Mouse (Mus musculus) left cerebral cortex, adult 9 months (tissue): ENCODE measurements around the gene Hipk2.

ENCODE experiments used
- DNase-seq, 2 experiments: peaks; one replicate each; pipeline ENCODE4 v3.0.0; 2022; ENCODE audit warnings: low spot score in 2 of 2

The Hipk2 gene

GRCm38 (mm10) chr6:38876071-38876911, at the start of gene Hipk2:
Gene Hipk2 (minus strand): TSS chr6:38876165.
- peak; percentile 26 to 60 for DNase-seq

- DNase-seq, result no peak
Observed at GRCm38 (mm10) chr6:38925719-38926118, 49.8 kb upstream of the Hipk2 start.

DNA sequence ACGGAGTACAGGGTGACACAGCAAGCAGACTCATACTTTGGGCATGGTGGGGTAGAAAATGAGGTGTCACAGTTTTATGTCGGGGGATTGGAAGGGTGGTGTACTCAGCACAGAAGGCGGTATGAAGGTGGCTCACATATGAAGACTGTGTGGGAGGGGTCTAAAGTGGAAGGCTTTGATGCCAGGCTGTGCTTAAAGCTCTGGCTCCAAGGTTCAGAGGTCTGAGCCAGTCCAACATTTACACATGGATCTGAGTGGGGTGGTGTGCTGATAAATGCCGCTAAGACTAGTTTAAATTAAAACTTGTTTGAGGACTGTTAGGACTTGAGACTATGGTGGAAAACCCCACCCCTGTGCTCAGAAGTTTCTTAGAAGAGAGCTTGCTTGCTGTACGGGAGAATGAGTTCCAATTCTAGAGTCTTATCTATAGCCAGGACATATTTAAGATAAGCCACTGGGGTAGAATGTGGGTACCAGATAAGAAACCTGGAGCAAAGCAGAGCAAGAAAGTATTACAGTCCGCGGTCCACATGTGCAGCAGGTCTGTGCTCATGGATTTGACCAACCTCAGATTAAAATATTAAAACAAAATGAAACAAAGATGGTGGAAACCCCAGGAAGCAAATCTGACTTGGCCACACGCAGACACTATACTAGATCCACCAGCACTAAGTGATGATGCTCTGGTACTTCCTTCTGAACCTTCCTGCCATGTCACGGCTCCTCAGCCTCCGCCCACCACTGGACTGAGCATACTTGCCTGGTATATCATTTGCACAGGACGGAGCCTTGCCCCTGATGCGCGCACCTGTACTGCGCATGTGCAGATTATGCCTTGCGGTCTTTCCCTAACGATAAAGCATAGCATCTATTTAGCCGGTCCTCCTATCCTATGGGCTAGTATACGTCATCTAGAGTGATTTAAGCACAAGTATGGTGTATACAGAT, 48.2 kb upstream of the Hipk2 start:
- no peak for DNase-seq

- no peak for DNase-seq
Observed at GRCm38 (mm10) chr6:38923450-38923849, 47.5 kb upstream of the Hipk2 start.

DNA sequence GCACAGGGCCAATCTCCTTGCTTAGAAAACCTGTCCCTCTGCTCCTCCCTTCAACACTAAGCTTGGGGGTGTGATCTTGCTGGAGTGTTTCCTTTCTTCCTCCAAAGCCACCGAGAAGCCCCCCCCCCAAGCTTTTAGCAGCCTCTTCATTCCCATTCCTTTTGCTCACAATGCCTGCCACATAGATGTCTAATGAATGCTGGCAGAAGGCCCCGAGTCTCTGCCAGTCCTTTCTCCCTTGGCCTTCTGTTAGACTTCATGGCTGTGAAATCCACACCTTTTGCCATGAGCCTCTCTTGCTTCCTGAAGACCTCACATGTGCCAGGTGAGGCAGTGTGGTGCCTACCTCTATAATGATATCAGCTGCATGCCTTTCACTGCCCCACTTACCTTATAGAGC, 46.6 kb upstream of the Hipk2 start:
- DNase-seq, result no peak

DNA sequence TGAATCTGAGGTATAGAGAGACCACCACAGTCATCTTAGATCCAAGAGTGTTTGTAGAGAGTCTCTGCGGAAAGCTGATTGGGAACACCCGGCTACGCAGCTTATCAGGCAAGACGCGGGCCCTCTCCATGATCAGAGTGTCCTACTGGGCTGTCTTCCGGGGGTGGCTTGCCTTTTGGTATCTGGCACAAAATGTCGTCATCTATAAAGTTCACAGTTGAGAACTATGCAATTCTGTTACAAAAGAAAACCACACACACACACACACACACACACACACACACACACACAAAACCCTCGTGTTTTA, 45.8 kb upstream of the Hipk2 start:
- no peak for DNase-seq

DNA sequence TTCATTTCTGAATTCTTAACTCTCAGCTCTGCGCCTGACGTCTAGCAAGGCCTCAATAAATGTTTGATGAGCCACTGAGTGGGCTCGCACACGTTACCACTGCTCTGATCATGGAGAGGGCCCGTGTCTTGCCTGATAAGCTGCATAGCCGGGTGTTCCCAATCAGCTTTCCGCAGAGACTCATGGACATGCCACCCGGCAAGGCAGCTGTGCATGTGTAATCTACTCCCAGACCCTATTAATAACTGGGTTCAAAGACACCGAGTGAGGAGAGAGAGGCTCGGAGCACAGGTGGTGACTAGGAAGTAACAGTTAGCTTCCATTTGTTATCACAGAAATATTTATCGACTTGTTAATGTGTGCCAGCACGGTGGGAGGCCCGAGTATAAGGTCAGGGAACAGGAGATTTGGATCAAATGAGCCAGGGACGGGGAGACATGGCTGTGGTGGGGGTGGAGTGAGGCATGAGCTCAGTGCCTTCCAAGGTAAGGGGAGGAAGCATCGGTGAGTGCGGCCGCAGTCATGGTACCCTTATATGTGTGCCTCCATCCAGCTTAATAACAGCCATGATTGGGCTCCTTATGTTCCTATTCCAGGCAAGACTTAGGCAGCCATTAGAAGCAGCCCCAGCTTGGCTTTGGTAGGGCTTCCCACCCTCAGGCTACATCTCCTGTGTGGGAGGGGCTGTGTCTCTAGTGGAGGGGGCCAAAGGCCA, 45.3 kb upstream of the Hipk2 start:
- DNase-seq, result no peak

DNA sequence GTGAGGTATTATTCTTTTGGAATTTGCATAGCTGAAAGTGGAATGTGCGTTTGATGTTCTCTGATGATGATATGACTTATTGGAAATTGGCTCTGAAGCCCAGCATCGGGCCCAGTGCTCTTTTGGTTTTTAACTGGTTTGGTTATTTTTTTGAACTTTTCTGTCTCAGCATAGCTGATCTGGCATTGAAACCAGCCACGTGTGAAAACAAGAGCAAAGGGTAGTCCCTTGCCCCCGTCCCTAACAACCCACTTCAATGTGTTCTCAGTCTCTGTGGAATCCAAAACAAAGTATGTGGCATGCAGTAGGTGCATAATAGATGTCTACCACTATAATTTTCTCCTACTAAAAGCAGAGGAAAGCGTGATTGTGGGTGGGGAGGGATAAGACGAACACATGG, 44.2 kb upstream of the Hipk2 start:
- no peak for DNase-seq

GRCm38 (mm10) chr6:38919135-38919740, 43.3 kb upstream of the Hipk2 start:
- DNase-seq, result no peak

DNA sequence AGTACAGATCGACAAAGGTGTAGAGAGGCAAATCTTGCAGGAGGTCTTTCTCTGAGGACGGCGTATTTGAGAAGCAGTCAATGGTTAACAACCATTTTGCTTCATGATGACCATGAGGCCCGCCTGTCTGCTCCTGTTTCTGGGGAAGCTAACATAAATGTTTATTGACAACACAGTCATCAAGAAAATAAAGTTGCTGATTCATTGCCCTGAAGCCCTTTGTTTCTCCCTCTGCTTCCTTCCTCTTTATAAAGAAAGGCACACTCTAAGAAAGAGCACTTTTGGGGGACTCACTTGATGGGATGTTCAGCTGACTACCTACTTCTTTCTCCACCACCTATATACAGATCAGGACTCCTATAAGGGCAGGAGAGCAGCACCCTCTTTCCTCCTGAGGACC, 42.8 kb upstream of the Hipk2 start:
- DNase-seq, result no peak

- no peak for DNase-seq
Observed at GRCm38 (mm10) chr6:38917415-38917814, 41.5 kb upstream of the Hipk2 start.

GRCm38 (mm10) chr6:38916571-38916970, 40.6 kb upstream of the Hipk2 start:
- DNase-seq, result no peak

GRCm38 (mm10) chr6:38915776-38916175, 39.8 kb upstream of the Hipk2 start:
- no peak for DNase-seq

DNA sequence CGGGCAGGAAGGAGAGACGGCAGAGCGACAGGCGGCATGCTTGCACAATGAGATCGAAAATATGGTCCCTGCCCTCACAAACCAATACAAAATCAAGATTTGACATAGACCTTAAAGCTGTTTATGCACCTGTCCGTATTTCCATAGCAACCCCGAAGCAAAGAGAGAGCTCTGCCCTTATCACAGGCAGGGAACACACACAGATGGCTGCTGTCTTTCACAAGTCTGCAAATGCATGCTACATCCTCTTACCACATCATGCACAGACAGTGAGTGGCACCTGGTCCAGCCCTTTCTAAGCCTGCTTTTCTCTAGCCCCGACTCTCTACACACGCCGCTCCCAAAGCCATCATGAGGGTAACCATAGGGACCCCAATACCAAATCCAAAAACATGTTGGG, 38.2 kb upstream of the Hipk2 start:
- DNase-seq, result no peak

DNA sequence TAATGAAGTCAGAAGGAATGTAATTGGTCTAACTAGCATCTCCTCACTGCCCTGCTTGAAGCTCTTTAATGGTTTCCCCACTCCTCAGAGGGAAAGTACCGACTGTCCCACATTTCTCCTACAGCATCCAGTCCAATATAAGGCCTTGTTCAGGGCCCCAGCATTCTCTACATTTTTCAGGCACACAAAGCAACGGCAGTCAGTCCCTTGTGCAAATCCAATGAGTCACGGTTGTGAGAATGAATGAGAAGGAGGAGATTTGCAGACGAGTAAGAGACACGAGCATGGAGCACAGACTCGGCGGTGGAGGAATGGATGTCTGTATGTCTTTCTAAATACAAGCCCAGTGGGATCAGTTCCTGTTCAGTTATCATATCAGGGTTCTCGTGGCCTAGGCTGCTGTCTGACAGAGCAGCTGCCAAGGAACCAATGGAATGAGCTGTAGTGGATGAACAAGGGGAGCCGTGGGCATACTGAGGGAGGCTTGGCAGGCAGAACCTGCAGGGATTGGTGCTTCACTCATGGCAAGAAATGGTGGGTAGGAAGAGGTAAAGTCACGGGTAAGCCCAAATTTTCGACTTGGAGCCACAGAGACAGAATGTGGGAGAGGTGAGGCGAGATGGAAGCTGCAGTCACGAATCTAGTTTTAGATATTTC, 37.5 kb upstream of the Hipk2 start:
- DNase-seq, result peak in 1 of 2 experiments; percentile 41

DNA sequence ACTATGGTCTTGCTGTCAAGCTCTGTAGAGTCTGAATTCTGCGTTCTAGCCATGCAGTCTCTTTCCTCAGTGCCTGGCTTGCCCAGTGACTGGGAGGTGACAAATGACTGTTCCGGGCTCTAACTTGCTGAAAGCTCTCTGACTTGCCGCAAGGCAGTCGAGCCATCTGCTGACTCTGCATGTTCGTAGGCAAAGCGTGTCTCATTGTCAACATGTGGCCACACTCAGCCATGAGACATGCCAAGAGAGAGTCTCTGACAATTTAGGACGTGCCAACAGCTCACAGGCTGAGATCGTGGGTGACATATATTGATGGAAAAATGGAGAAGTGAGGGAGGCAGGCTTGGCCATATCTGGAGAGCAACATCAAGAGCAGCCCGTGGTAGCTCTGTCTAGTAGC, 36.9 kb upstream of the Hipk2 start:
- no peak for DNase-seq

- DNase-seq, result no peak
Observed at GRCm38 (mm10) chr6:38912121-38912660, 36.2 kb upstream of the Hipk2 start.

DNA sequence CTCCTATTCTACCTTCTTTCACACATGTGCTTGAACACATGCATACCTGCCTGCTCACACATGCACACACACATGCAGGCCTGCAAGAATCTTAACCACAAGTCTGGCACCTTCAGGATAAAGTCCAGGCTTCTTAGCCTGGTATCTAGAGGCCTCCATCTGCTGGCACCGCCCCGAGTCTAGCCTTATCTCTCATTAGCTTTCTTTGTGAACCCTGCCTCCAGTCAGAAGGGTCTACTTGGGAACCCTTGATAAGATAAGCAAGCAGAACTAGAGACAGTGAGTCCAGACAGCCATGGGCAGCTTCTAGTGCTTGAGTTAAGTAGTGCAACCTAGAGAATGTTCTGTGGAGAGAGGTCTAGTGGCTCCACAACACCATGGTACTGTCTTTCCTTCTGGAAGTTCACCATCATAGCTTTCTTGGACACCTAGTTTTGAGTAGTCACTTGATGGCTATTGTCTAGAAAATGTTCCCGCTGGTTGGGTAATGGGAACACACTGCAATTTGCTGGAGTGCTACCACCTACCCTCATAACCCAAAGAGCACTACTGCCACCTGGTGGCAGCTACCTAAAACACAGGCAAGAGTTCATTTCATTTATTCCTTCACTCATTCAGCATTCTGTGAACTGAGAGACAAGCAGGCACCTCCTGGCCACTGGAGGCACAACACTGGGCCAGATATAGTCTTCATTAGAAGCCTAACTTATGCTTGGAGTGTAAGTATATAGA, 35.0 kb upstream of the Hipk2 start:
- DNase-seq, result peak; percentile 22 to 65

- DNase-seq, result no peak
Observed at GRCm38 (mm10) chr6:38908401-38908800, 32.4 kb upstream of the Hipk2 start.

DNA sequence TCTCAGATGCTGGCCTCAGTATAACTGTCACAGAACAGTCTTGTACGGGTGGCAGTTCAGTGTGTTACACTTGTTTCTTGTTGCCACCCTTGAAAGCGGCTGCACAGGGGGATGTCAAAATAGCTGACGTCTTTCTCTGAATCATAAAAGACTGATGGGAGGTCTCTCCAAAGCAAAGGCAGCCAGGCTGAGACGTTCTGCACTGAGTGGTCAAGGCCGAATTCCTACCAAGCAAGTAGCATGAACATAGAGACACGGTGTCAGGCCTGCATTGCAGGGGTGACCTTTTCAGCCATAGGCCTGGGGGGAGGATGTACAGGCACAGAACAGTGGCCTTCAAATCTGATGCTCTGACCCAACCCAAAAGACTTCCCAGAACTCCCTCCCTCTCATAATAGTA, 30.0 kb upstream of the Hipk2 start:
- DNase-seq, result no peak
